Mouse (Mus musculus): Measurements from ENCODE around the gene Cd27. TPM values are rescaled to one million over a fixed set of nuclear protein-coding genes. Genes with fewer than 3 reads are reported as not detected.
"Not testable (repeated sequence)": the region's sequence is repeated elsewhere in the genome, so short reads cannot be mapped to it uniquely, and the experiment has no call there.

Gene Cd27
- total RNA-seq (2014; fragmentation: Nextera tagmentation) (50.7 and 62.0 TPM in 2 replicates), total RNA-seq (2017) (34.7 and 55.2 TPM in 2 replicates)

DNA sequence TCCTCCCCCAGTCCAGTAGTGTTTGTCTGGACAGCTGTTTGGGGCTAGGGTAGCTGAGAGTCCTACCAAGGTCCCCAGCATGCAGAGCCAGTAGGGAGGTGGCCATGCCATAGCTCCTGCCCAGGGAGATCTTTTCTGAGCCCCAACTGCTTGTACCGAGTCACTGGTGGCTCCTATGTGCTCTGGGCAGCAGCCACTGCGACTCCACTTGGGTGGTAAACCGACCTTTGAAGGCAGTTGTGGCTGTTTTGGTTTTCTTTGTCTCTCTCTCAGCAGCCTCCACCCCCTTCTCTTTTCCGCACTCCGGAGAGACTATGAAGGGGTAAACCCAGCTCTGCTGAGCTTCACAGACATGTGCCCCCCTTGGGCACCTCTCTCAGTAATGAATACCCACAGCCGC, at the start of gene Cd27:
Cd27 (minus strand) TSS at position 229 of the 400 bp plus-strand sequence.
- no peak for ATAC-seq (replicated peaks; ENCODE audit: poor library complexity, severe bottlenecking)

- ATAC-seq (replicated peaks; ENCODE audit: poor library complexity, severe bottlenecking): no peak
Observed at GRCm38 (mm10) chr6:125285890-125286289, 49.1 kb upstream of the Cd27 start, which contains the start of gene Tuba3a. Tuba3a (minus strand) TSS chr6:125286042.

DNA sequence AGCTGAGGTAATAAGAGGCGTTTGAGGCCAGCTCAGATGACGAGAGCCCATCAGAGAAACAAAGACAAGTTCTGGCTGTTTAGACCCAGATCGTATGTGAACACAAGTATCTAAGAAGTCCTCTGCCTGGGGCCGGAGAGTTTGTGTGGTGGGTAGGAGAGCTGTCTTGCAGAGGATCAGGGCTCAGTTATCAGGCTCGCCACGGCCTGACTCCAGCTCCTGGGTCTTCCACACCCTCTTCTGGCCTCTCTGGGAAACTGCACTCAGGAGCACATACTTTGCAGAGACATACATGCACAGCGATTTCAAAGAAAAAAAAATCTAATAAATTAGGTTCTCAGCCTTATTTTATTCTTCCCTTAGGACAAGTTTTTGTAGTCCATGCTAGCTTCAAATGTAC, 47.9 kb upstream of the Cd27 start:
- ATAC-seq (replicated peaks; ENCODE audit: poor library complexity, severe bottlenecking): no peak

DNA sequence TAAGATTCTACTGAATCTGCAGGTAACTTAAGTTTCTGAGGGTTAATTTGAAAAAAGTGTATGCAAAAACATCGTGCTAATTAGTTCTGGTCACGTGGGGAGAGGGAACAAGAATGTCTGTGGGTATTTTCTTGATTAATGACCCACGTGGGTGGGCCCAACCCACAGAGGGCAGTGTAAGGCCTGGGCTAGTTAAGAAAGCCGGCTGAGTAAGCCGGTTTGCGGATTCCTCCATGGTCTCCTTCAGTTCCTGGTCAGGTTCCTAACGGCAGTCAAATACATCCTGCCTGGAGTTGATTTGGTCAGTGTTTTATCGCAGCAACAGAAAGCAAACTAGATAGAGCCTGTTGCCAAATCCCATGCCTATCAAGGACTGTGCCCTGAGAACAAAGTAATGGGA, 47.4 kb upstream of the Cd27 start:
- ATAC-seq (replicated peaks; ENCODE audit: poor library complexity, severe bottlenecking): no peak

- ATAC-seq (replicated peaks; ENCODE audit: poor library complexity, severe bottlenecking): not testable (repeated sequence)
Observed at GRCm38 (mm10) chr6:125282721-125283120, 45.9 kb upstream of the Cd27 start.

DNA sequence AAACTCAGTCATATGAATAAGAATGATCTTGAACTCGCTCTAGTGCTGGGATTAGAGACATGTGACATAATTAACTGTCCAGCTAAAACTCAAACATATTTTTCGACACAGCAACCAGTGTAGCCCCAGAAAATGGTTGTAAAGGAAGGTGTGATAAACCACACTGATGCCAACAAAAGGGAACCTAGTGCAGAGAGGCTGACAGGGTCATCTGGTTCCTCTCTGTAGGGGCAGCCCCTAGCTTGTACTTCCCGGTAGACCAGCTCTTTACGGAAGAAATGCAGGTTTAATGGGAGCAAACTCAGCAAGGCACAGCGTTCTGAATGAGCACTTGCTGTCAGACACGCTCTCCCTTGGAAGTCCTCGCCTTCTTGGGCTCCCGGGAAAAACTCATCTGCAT, 42.9 kb upstream of the Cd27 start:
- peak; percentile 73 for ATAC-seq (replicated peaks; ENCODE audit: poor library complexity, severe bottlenecking)

- ATAC-seq (replicated peaks; ENCODE audit: poor library complexity, severe bottlenecking): no peak
Observed at GRCm38 (mm10) chr6:125274841-125275563, 38.2 kb upstream of the Cd27 start.

DNA sequence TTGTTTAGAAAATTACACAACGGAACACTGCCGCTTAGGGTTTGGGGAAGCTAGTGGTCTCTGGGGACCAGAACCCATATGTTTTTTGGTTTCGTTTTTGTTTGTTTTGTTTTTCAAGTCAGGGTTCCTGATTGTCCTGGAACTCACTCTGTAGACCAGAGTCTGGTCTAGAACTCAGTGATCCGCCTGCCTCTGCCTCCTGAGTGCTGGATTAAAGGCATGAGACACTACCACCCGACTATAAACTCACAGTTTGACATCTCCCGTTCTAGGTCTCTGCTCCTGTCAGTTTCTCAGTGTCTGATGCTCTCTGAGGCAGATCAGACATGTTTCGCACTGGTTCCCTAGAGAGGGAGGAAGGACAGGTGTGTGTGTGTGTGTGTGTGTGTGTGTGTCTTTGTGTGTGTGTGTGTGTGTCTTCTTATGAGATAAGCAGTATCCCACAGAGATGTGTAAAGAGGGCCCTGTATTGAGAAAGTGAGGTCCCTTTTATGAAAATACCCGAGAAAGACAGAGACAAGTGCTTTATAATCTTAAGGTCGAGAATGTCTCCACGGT, 35.5 kb upstream of the Cd27 start:
- ATAC-seq (replicated peaks; ENCODE audit: poor library complexity, severe bottlenecking): peak; percentile 32

DNA sequence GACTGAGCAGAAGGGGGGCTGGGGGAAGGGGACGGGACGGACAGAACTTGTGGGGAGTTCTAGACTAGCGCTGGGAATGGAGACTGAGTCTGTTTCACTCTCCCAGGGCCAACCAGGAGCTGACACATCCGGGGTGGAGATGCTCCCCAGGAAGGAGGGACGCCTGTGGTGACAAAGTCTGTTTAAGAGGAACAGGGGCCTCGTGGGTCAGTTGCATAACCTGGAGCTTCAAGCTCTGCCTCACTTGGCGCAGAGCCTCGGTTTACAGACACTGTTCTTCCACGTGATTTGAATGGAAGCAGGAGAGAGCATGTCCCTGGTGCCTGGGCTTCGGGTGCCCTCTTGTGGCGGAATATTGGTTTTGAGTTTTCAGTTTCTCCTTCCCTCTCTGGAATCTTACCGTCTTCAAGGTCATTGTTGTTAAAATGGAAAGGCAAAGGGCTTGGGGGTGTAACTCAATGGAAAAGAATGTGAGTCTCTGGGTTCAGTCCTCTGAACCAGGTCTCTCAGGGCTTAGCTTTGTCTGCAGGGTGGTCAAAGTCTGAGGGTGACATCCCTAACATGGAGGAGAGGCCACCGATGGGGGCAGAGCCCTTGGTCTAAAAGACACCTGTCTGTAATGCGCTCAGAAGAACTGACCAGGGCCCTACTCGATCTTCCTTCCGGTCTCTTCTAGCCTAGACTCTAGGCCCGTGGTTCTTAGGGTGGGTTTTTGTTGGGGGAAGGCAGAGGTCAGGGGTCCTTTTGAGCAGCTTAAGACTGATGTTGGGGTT, 34.8 kb upstream of the Cd27 start:
- peak; percentile 96 for ATAC-seq (replicated peaks; ENCODE audit: poor library complexity, severe bottlenecking)

DNA sequence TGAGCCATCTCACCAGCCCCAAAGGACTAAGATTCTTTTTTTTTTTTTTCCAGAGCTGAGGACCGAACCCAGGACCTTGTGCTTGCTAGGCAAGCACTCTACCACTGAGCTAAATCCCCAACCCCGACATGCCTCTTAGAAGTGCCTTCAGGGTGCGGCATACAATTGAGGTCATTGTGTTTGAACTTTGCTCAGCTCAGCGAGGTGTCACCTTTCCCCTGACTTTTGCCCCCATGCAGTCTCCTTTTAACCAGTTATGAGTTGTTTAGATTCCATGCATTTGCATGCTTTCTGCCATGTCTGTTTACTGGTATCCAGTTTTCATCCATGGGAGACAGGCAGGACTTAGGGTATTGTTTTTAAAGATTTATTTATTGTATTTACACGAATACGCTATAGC, 32.0 kb upstream of the Cd27 start:
- ATAC-seq (replicated peaks; ENCODE audit: poor library complexity, severe bottlenecking): no peak

DNA sequence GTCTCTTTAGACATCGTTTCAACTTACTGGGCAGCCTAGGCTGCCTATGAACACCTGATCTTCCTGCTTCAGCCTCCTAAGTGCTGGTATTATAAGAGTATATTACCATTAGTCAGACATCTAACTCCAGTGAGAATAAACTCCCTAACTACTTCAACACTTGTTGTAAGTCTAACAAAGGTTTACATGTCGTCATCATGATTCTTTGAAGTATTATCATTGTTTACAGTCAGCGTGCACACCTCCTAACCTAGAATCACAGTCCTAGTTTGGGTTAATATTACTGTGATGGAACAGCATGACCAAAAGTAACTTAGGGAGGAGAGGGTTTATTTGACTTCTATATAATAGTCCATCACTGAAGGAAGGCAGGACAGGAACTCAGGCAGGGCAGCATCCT, 30.7 kb upstream of the Cd27 start:
- ATAC-seq (replicated peaks; ENCODE audit: poor library complexity, severe bottlenecking): no peak

DNA sequence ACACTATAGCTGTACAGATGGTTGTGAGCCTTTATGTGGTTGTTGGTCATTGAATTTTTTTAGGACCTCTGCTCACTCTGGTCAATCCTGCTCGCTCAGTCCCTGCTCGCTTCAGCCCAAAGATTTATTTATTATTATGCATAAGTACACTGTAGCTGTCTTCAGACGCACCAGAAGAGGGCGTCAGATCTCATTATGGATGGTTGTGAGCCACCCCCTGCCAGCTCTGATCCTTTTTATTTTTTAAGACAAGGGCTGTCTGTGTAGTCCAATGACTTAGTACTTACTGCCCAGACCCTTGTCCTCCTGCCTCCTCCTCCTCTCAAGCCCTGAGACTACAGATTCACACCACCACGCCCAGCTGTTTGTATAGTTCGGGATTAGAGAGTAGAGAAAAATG, 29.8 kb upstream of the Cd27 start:
- not testable (repeated sequence) for ATAC-seq (replicated peaks; ENCODE audit: poor library complexity, severe bottlenecking)

DNA sequence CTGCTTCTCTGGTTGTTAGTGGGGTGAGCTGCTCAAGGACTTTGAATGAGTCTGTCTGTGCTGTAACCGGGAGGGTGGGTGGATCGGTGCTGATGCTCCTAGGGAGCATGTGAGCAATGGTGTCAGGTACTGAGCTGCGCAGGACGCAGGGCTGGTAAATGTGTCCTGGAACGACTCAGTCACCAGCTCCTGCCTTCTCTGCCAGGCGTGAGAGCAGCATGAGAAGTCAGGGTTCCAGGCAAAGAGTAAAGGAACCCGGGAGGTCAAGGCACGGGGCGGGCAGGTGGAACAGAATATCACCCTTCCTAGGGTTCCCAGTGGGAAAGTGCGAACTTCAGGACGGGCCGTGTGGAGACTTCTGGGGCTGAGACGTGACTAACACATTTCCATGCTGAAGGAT, 29.3 kb upstream of the Cd27 start:
- no peak for ATAC-seq (replicated peaks; ENCODE audit: poor library complexity, severe bottlenecking)

- peak; percentile 50 for ATAC-seq (replicated peaks; ENCODE audit: poor library complexity, severe bottlenecking)
Observed at GRCm38 (mm10) chr6:125265239-125265638, 28.4 kb upstream of the Cd27 start.

GRCm38 (mm10) chr6:125264219-125264618, 27.4 kb upstream of the Cd27 start:
- ATAC-seq (replicated peaks; ENCODE audit: poor library complexity, severe bottlenecking): no peak

DNA sequence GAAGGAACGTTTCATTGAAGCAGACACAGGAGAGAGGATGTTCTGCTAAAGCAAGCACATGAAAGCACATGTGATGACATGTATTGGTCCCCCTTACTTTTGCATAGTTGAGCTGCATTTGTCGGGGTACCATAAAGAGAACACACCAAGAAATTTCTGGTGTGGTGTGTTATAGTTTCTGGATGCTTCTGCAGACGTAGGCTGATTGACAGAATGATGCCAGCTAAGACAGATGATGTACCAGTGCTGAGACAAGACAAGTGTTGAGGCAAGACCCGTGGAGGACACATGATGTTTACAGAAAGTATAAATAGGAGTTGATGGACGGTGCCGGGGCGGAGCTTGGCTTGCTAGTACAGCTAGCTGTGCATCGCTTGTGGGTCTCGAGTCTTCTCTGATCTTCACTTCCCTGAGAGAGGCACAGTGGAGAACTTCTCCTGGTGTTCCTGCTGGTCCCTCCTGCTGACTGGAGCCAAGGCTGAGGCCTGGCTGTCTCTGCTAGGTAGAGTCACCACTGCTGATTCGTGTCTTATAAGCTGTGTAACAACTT, 23.3 kb upstream of the Cd27 start:
- ATAC-seq (replicated peaks; ENCODE audit: poor library complexity, severe bottlenecking): no peak

GRCm38 (mm10) chr6:125256222-125256966, 19.6 kb upstream of the Cd27 start:
- ATAC-seq (replicated peaks; ENCODE audit: poor library complexity, severe bottlenecking): no peak

- no peak for ATAC-seq (replicated peaks; ENCODE audit: poor library complexity, severe bottlenecking)
Observed at GRCm38 (mm10) chr6:125255516-125256044, 18.8 kb upstream of the Cd27 start.

DNA sequence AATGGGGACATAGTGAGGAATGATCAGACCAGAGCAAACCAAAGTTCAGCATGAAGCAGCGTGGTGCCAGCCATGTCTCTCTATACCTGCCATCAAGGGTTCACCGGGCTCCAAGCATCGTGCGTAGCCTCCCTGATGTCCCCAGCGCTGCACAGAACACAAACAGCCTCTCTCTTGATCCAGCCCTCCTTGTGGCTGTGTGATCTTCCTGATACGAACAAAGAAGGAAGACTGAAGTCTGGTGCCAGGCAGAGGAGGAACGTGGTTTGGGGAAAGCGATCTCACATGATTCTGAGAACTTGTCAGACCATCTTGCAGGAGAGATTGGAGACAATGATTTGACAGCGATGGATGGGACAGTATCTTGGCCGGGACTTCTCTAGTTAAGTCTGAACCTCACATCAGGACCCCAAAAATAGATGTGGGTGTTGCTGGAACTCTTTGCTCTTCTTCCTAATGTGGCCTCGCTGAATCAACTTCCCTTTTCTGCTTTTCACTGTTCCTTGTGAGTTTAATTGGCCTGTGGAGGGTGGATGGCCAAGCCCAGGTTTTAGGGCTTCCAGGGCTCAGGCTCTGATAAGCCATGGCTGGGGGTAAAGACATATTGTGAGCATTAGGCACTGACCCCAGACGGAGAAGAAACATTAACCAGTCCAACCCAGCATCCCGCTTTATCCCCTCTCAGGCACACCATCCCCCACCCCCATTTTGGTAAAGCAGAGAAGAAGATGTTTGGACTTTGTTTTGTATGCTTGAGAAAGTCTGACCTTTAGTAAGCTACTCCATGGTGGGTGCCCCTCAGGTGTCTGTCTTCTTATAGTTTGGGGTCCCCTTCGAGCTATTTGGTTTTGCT, 17.3 kb upstream of the Cd27 start:
- ATAC-seq (replicated peaks; ENCODE audit: poor library complexity, severe bottlenecking): peak; percentile 66
